Mouse (Mus musculus) brain, adult 2 months (tissue): ENCODE measurements at regions not wholly inside any gene's neighbourhood (a gene's known extent, or its start where the extent isn't known, plus 50 kb on each side); places are given as distances from the start of the nearest gene placed in this dataset.

Source experiments
- DNase-seq: peaks from one replicate; pipeline ENCODE4 v3.0.0; 2011; ENCODE audit warnings: low read depth, low spot score

- DNase-seq: no peak
These were observed 364.0 kb downstream of the Cntnap4 start for GRCm38 (mm10) chr8:112933815-112934214.

GRCm38 (mm10) chr8:112935411-112935810, 365.6 kb downstream of the Cntnap4 start:
- DNase-seq: no peak

GRCm38 (mm10) chr8:112935897-112936719, 366.3 kb downstream of the Cntnap4 start:
- peak; percentile 77 for DNase-seq

- peak; percentile 91 for DNase-seq
These were observed 402.6 kb downstream of the Cntnap4 start for GRCm38 (mm10) chr8:112972418-112972817.

GRCm38 (mm10) chr8:112975734-112976133, 405.9 kb downstream of the Cntnap4 start:
- DNase-seq: no peak

- no peak for DNase-seq
These were observed 406.5 kb downstream of the Cntnap4 start for GRCm38 (mm10) chr8:112976312-112976711.

GRCm38 (mm10) chr8:112993781-112994180, 423.9 kb downstream of the Cntnap4 start:
- DNase-seq: no peak

GRCm38 (mm10) chr8:113007356-113007755, 437.5 kb downstream of the Cntnap4 start:
- DNase-seq: no peak

GRCm38 (mm10) chr8:113028880-113029279, 459.0 kb downstream of the Cntnap4 start:
- no peak for DNase-seq

- DNase-seq: no peak
These were observed 482.1 kb downstream of the Cntnap4 start for GRCm38 (mm10) chr8:113051770-113052473.

- DNase-seq: peak; percentile 62
These were observed 495.7 kb downstream of the Cntnap4 start for GRCm38 (mm10) chr8:113065246-113066169.

GRCm38 (mm10) chr8:113066170-113066708, 496.4 kb downstream of the Cntnap4 start:
- DNase-seq: peak; percentile 43

- no peak for DNase-seq
These were observed 514.1 kb downstream of the Cntnap4 start for GRCm38 (mm10) chr8:113083976-113084375.

GRCm38 (mm10) chr8:113087586-113087985, 517.7 kb downstream of the Cntnap4 start:
- no peak for DNase-seq

GRCm38 (mm10) chr8:113111665-113112064, 523.7 kb upstream of the Mon1b start:
- DNase-seq: no peak

GRCm38 (mm10) chr8:113114165-113114700, 521.2 kb upstream of the Mon1b start:
- peak; percentile 71 for DNase-seq

- no peak for DNase-seq
These were observed 518.1 kb upstream of the Mon1b start for GRCm38 (mm10) chr8:113117241-113117640.

GRCm38 (mm10) chr8:113125586-113125985, 509.8 kb upstream of the Mon1b start:
- DNase-seq: no peak

- peak; percentile 73 for DNase-seq
These were observed 498.0 kb upstream of the Mon1b start for GRCm38 (mm10) chr8:113137361-113137760.

- DNase-seq: no peak
These were observed 495.4 kb upstream of the Mon1b start for GRCm38 (mm10) chr8:113140021-113140420.

GRCm38 (mm10) chr8:113141131-113141530, 494.3 kb upstream of the Mon1b start:
- DNase-seq: no peak
